Mouse (Mus musculus) heart, embryonic 10.5 days (tissue): ENCODE measurements at regions not wholly inside any gene's neighbourhood (a gene's known extent, or its start where the extent isn't known, plus 50 kb on each side); places are given as distances from the start of the nearest gene placed in this dataset.

Source experiments
- DNase-seq: peaks from one replicate; pipeline ENCODE4 v3.0.0-alpha.2; 2017; ENCODE audit warnings: low spot score
- H3K27ac ChIP-seq: fragments of 300-500 bp; sonication (generic); 2 replicates; pipeline ENCODE4 v1.5.1; 2016; ENCODE audit warnings: mild to moderate bottlenecking
- H3K27me3 ChIP-seq: fragments of 300-500 bp; sonication (generic); 2 replicates; pipeline ENCODE4 v1.6.1; 2016; ENCODE audit warnings: mild to moderate bottlenecking; ENCODE audit not compliant: poor library complexity, insufficient read depth, severe bottlenecking
- H3K36me3 ChIP-seq: fragments of 300-500 bp; sonication (generic); 2 replicates; pipeline ENCODE4 v1.6.1; 2016; ENCODE audit warnings: mild to moderate bottlenecking, moderate library complexity
- H3K4me1 ChIP-seq: fragments of 300-500 bp; sonication (generic); 2 replicates; pipeline ENCODE4 v1.6.1; 2016; ENCODE audit warnings: mild to moderate bottlenecking
- H3K4me3 ChIP-seq: fragments of 300-500 bp; sonication (generic); 2 replicates; pipeline ENCODE4 v1.5.1; 2016; ENCODE audit warnings: mild to moderate bottlenecking, moderate library complexity
- H3K9me3 ChIP-seq: fragments of 300-500 bp; sonication (generic); 2 replicates; pipeline ENCODE4 v1.6.1; 2016; ENCODE audit warnings: mild to moderate bottlenecking, moderate library complexity
- WGBS: fragments of 180-500 bp; shearing (Covaris S2); methylation state at CpG from one replicate; pipeline ENCODE4 v1.1.7; 2016; 5-methylcytosine and 5-hydroxymethylcytosine counted together

GRCm38 (mm10) chr13:97626786-97627185, 133.6 kb downstream of the Gm10260 start:
- no peaks in the 10 kb centered on the region for H3K27me3 ChIP-seq
- no peak overlapping the region for H3K4me3 ChIP-seq
- peak overlapping the region; percentile 10; the same call in 1 of the 2 replicates for H3K27ac ChIP-seq
- no peaks in the 10 kb centered on the region for H3K9me3 ChIP-seq
- H3K36me3 ChIP-seq = no peaks in the 10 kb centered on the region
- peaks cover 24% of the 10 kb centered on the region for H3K4me1 ChIP-seq
- 42% methylated on average over 5 of the region's 5 CpGs for WGBS
- DNase-seq = no peak

- no peaks in the 10 kb centered on the region for H3K36me3 ChIP-seq
- no peak overlapping the region for H3K27ac ChIP-seq
- WGBS = 90% methylated on average over 5 of the region's 5 CpGs
- no peaks in the 10 kb centered on the region for H3K27me3 ChIP-seq
- peaks cover 24% of the 10 kb centered on the region for H3K4me1 ChIP-seq
- no peak overlapping the region for H3K4me3 ChIP-seq
- no peaks in the 10 kb centered on the region for H3K9me3 ChIP-seq
- DNase-seq = peak; percentile 54
These were observed 134.3 kb downstream of the Gm10260 start for GRCm38 (mm10) chr13:97626116-97626515.

- no peaks in the 10 kb centered on the region for H3K27me3 ChIP-seq
- no peak overlapping the region for H3K27ac ChIP-seq
- no peaks in the 10 kb centered on the region for H3K36me3 ChIP-seq
- H3K9me3 ChIP-seq = no peaks in the 10 kb centered on the region
- DNase-seq = peak; percentile 57
- H3K4me3 ChIP-seq = no peak overlapping the region
- WGBS = 70% methylated on average over 4 of the region's 4 CpGs
- peaks cover 24% of the 10 kb centered on the region for H3K4me1 ChIP-seq
These were observed 135.0 kb downstream of the Gm10260 start for GRCm38 (mm10) chr13:97625391-97625790.

- Histone ChIP-seq H3K36me3 (no peaks in the 10 kb centered on the region), H3K27me3 (no peaks in the 10 kb centered on the region), H3K27ac (no peak overlapping the region), H3K4me3 (no peak overlapping the region), H3K4me1 (peaks cover 17% of the 10 kb centered on the region), H3K9me3 (no peaks in the 10 kb centered on the region)
- DNase-seq = no peak
- 85% methylated on average over 6 of the region's 6 CpGs for WGBS
These were observed 142.2 kb downstream of the Gm10260 start for GRCm38 (mm10) chr13:97618190-97618586.

GRCm38 (mm10) chr13:97617511-97618189, 142.8 kb downstream of the Gm10260 start:
- 0 out of 2 replicates have a peak overlapping the region, but pooled peaks have one; percentile 22 for H3K27ac ChIP-seq
- H3K4me3 ChIP-seq = no peak overlapping the region
- no peaks in the 10 kb centered on the region for H3K27me3 ChIP-seq
- H3K4me1 ChIP-seq = peaks cover 17% of the 10 kb centered on the region
- WGBS = 48% methylated on average over 13 of the region's 13 CpGs
- no peak for DNase-seq
- H3K9me3 ChIP-seq = no peaks in the 10 kb centered on the region
- H3K36me3 ChIP-seq = no peaks in the 10 kb centered on the region

- no peak for DNase-seq
- no peaks in the 10 kb centered on the region for H3K9me3 ChIP-seq
- H3K27me3 ChIP-seq = no peaks in the 10 kb centered on the region
- no peaks in the 10 kb centered on the region for H3K36me3 ChIP-seq
- no peak overlapping the region for H3K4me3 ChIP-seq
- H3K4me1 ChIP-seq = peaks cover 11% of the 10 kb centered on the region
- no peak overlapping the region for H3K27ac ChIP-seq
These were observed 143.5 kb downstream of the Gm10260 start for GRCm38 (mm10) chr13:97616919-97617318.

GRCm38 (mm10) chr13:97607221-97607723, 153.2 kb downstream of the Gm10260 start:
- Histone ChIP-seq H3K4me3 (no peak overlapping the region), H3K4me1 (peaks cover 12% of the 10 kb centered on the region), H3K9me3 (no peaks in the 10 kb centered on the region), H3K36me3 (no peaks in the 10 kb centered on the region), H3K27me3 (no peaks in the 10 kb centered on the region), H3K27ac (peak overlapping the region; percentile 6)
- DNase-seq = no peak
- WGBS = 34% methylated on average over 11 of the region's 11 CpGs

GRCm38 (mm10) chr13:97604451-97604850, 156.0 kb downstream of the Gm10260 start:
- DNase-seq = no peak
- no peaks in the 10 kb centered on the region for H3K36me3 ChIP-seq
- no peak overlapping the region for H3K27ac ChIP-seq
- no peaks in the 10 kb centered on the region for H3K9me3 ChIP-seq
- H3K4me3 ChIP-seq = no peak overlapping the region
- no peaks in the 10 kb centered on the region for H3K27me3 ChIP-seq
- WGBS = 68% methylated on average over 3 of the region's 3 CpGs
- H3K4me1 ChIP-seq = peaks cover 23% of the 10 kb centered on the region

- DNase-seq = no peak
- Histone ChIP-seq H3K4me3 (no peak overlapping the region), H3K36me3 (no peaks in the 10 kb centered on the region), H3K27me3 (no peaks in the 10 kb centered on the region), H3K9me3 (no peaks in the 10 kb centered on the region), H3K27ac (no peak overlapping the region), H3K4me1 (peaks cover 19% of the 10 kb centered on the region)
- WGBS = 82% methylated on average over 7 of the region's 7 CpGs
These were observed 159.2 kb downstream of the Gm10260 start for GRCm38 (mm10) chr13:97601135-97601730.

GRCm38 (mm10) chr13:97600136-97600535, 160.3 kb downstream of the Gm10260 start:
- 52% methylated on average over 7 of the region's 7 CpGs for WGBS
- Histone ChIP-seq H3K4me1 (peaks cover 19% of the 10 kb centered on the region), H3K36me3 (no peaks in the 10 kb centered on the region), H3K27ac (no peak overlapping the region), H3K27me3 (no peaks in the 10 kb centered on the region), H3K9me3 (no peaks in the 10 kb centered on the region), H3K4me3 (no peak overlapping the region)
- DNase-seq = no peak

GRCm38 (mm10) chr13:97598507-97599431, 161.7 kb downstream of the Gm10260 start:
- Histone ChIP-seq H3K4me1 (peaks cover 19% of the 10 kb centered on the region), H3K9me3 (no peaks in the 10 kb centered on the region)

GRCm38 (mm10) chr13:97594851-97595250, 165.6 kb downstream of the Gm10260 start:
- Histone ChIP-seq H3K27ac (no peak overlapping the region), H3K27me3 (no peaks in the 10 kb centered on the region), H3K9me3 (no peaks in the 10 kb centered on the region), H3K4me1 (peaks cover 6% of the 10 kb centered on the region; the same call in 1 of the 2 replicates), H3K36me3 (no peaks in the 10 kb centered on the region), H3K4me3 (no peak overlapping the region)
- WGBS = 81% methylated on average over 4 of the region's 4 CpGs
- no peak for DNase-seq

More at GRCm38 (mm10) chr13:97598507-97599431, 161.7 kb downstream of the Gm10260 start:
- no peaks in the 10 kb centered on the region for H3K27me3 ChIP-seq
- 76% methylated on average over 15 of the region's 15 CpGs for WGBS
- H3K4me3 ChIP-seq = no peak overlapping the region
- no peak for DNase-seq
- H3K36me3 ChIP-seq = no peaks in the 10 kb centered on the region
- no peak overlapping the region for H3K27ac ChIP-seq

GRCm38 (mm10) chr13:97589626-97590025, 170.8 kb downstream of the Gm10260 start:
- no peak for DNase-seq
- 75% methylated on average over 8 of the region's 8 CpGs for WGBS
- H3K4me3 ChIP-seq = no peak overlapping the region
- no peaks in the 10 kb centered on the region for H3K27me3 ChIP-seq
- no peaks in the 10 kb centered on the region for H3K36me3 ChIP-seq
- no peaks in the 10 kb centered on the region for H3K9me3 ChIP-seq
- peaks cover 14% of the 10 kb centered on the region for H3K4me1 ChIP-seq
- no peak overlapping the region for H3K27ac ChIP-seq
